Mouse (Mus musculus) liver (tissue): ENCODE data around the gene D17Wsu92e.
A peak's percentile ranks its signal among the peaks of the same experiment; 100 is the strongest.
"Not testable (repeated sequence)": the region's sequence is repeated elsewhere in the genome, so short reads cannot be mapped to it uniquely, and the experiment has no call there.

Experiments
- DNase-seq: peaks from one replicate; pipeline ENCODE4 v3.0.0-alpha.2; 2020; ENCODE audit warnings: mixed read lengths

The D17Wsu92e gene

GRCm38 (mm10) chr17:27820568-27821406 lies at the start of gene D17Wsu92e:
TSS of gene D17Wsu92e (minus strand) at chr17:27820648.
- peak; percentile 99 for DNase-seq

- no peak for DNase-seq
These were observed 46.3 kb upstream of the D17Wsu92e start for GRCm38 (mm10) chr17:27866737-27867136.

DNA sequence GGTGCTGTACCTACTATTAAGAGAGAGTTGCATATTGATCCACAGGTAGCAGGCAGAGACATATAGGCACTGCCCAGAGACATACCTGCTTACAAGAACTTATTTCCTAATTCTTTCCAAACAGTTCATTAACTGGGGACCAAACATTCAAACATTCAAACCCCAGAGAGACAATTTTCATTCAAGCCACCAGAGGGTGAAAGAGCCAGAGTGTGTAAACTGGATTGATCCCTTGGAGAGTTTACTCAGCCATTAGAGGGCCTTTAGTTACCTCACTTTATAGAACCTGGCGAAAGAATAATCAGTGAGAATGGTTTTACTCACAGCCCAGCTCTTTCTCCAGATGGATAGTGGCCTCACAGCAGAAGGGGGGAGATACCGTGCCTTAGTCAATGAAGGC lies 45.0 kb upstream of the D17Wsu92e start:
- DNase-seq: no peak

- peak; percentile 55 for DNase-seq
These were observed 38.7 kb upstream of the D17Wsu92e start for GRCm38 (mm10) chr17:27859131-27859530.

GRCm38 (mm10) chr17:27857649-27858475 lies 37.4 kb upstream of the D17Wsu92e start:
- DNase-seq: peak; percentile 34

DNA sequence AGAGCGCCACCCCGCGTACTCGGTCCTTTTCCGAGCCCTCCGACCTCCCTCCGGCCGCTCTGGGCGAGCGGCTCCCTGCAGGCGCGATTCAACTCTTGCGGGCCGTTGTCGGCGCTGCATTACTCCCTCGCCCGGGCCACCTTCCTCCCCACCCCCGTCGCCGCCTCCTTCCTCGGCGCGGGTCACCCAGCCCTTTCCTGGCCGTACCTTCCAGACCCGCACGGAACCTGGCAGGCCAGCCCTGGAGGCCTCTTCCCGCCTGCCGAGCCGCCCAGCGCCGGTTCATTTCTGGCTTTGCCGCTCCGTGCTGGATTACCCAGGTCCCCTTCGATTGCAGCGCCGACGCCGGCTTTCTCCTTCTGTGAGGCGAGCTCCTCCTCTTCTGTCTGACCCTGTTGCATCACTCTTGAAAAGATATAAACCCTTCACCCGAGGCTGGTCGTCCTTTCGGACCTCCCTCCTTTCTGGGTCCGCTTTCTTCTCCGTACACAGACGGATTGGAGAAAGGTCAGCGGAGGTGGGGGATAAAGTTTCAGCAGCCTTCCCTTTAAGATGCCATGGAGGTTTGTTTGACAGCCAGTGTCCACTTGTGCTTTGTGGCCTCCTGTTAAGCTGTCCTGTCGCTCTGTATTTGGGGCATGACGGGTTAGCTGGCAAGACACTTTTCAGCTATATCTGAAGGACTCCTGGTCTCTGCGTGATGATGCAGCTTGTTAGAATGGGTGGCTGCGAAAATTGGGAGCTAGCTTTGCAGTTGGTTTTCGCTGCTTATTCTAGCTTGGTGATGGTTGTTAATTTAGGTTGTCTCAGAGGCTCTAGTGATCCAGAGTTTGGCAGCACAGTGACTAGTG lies 36.6 kb upstream of the D17Wsu92e start:
- peak; percentile 67 for DNase-seq

- DNase-seq: peak; percentile 95
These were observed 35.9 kb upstream of the D17Wsu92e start, which contains the start of gene Uhrf1bp1 for GRCm38 (mm10) chr17:27856265-27856797. TSS of gene Uhrf1bp1 (plus strand) at chr17:27856441.

DNA sequence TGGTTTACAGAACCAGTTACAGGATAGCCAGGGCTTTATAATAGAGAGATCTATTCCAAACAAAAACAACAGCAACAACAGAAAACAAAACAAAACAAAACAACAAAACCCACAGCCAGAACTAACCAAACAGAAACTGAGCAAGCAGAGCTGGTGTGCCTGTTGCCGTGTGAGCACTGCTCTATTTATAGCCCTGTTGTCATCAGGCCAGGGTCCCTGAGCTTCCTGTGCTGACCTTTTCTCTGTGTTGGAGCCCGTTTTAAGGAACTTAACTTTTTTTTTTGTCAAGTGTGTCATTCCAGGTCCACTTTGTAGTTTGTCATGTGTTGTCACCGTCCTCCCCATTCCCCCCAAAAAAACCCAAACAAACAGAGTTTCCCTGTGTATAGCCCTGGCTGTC lies 30.6 kb upstream of the D17Wsu92e start:
- DNase-seq: no peak

DNA sequence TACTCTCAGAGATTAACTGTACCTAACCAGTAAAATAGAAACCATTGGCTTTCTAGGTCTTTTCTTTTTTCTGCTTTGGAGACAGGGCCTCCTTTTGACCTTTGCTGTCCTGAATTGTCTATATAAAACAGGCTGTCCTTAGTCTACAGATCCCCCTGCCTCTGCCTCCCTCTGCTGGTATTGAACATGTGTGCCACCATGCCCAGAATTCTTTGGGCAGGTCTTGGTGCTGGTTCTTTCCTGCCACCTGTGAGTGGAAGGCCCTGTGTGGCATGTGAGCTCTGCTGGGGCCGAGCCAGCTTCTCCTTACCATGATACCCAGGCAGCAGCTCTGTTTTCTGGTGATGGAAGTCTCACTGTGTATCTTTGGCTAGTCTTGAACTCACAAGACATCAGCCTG lies 27.9 kb upstream of the D17Wsu92e start:
- DNase-seq: no peak

DNA sequence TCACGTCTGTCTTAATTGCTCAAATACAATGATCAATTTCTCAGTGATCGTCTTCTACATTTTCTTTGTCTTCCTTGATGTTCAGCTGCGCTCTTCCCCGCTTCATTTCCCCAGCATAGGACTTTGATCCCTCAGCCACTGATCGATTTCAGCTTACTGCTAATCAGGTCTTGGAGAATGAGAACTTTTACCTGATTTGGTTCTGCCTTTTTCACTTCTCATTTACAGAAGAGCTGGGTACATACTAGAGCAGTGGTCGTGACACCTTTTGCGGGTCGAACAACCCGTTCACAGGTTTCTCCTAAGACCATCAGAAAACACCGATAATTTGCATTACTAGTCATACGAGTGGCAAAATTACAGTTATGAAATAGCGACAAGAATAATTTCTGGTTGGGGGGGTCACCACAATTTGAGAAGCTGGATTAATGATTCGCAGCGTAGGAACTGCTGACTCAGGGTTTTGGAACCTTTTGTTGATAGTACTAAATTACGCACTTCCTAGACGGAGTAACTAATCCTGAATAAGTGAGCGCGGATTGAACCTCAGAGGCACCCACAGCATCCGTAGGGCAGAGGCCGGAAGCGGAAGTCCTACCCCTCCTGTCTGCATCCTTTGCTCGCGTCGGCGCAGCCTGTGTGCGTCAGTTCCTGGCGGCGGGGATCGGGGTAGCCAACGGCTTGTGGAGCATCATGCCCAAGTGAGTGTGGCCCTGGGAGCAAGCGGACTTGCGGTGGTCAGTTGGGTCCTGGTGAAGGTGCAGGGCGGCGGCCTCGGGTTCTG lies 19.2 kb upstream of the D17Wsu92e start:
- peak; percentile 94 for DNase-seq

- not testable (repeated sequence) for DNase-seq
These were observed 17.4 kb upstream of the D17Wsu92e start, which contains the start of gene Snrpc for GRCm38 (mm10) chr17:27837850-27838249. TSS of gene Snrpc (plus strand) at chr17:27838150.

DNA sequence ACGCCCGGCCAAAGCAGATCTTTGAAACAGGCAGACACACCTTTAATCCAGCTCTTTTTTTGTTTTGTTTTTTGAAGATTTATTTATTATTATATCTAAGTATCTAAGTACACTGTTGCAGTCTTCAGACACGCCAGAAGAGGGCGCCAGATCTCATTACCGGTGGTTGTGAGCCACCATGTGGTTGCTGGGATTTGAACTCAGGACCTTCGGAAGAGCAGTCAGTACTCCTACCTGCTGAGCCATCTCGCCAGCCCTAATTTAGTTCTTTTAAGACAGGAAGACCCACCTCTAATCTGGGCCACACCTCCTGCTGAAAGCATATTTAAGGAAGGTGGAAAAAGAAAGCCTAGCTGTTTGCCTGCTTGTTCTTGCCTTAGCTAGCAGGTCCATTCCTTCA lies 10.0 kb upstream of the D17Wsu92e start:
- DNase-seq: peak; percentile 58

DNA sequence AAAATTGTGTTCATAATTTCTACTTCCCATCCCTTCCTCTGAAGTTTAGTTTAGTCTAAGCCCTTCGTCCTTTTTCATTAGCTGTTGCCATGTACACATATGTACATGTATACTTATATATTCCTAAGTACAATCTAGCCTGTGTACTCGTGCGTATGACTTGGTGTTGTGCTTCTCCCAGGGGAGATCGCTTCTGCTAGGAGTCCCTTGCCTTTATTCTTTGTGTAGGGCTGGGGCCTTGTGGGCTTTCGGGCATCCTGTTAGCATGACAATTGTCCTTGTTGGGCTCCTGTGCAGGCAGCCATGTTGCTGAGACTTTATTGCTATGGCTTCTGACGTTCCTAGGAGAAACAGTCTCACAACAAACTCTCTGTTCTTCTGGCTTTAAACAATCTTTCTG lies 7.1 kb upstream of the D17Wsu92e start:
- no peak for DNase-seq

- peak; percentile 34 for DNase-seq
These were observed 6.5 kb upstream of the D17Wsu92e start for GRCm38 (mm10) chr17:27826908-27827383.

DNA sequence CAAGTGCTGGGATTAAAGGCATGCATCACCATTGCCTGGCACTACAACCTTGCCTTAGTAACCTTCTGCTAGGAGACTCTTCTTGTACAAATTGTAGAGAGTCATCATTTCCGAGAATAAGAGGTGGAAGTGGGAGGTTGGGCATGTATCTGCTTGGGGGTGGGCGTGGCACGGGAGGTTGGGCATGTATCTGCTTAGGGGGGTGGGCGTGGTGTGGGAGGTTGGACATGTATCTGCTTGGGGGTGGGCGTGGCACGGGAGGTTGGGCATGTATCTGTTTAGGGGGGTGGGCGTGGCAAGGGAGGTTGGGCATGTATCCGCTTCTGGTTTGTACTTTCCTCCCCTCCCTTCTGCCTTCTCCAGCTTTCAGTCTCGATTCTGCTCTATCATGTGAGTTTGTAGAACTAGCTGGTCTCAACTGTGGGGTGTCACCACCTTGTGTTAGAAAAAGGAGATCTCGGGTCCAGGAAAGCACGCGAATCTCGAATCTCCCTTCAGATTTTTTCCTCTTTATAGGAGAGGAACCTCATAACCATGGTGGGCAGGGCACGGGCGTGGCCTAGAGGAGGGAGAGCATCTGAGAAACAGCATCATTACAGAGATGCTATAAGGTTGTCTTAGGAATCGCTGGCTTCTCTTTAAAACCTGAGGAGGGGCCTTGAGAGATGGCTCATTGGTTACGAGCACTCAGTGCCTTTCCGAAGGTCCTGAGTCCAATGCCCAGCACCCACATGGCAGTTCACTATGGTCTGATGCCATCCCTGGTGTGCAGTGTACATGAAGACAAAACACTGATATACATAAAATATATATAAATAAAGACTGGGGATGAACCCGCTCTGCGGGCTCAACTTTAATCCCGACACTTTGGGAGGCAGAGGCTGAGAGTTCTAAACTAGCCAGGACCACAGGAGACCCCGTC lies 5.8 kb upstream of the D17Wsu92e start:
- peak; percentile 94 for DNase-seq

GRCm38 (mm10) chr17:27825539-27825938 lies 5.1 kb upstream of the D17Wsu92e start:
- no peak for DNase-seq

DNA sequence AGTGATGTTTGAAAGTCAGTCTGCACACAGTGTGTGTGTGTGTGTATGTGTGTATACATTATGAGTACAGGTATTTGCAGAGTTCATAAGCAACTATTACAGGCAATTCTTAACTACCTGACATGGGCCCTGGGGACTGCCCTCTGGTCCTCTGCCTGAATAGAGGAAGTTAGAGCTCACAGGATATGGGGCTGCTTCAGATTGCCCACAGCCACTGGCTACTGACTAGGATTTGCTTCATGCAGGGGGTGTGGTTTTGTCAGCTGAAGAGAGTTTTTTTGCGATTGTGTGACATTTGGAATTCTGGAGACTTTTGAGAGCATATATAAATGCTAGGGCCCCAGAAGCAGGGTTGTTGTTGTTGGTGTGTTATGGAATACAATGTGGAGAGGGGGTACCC lies 4.5 kb upstream of the D17Wsu92e start:
- no peak for DNase-seq

- DNase-seq: no peak
These were observed 2.9 kb upstream of the D17Wsu92e start for GRCm38 (mm10) chr17:27823142-27823905.
